Mouse (Mus musculus) midbrain, embryonic 11.5 days (tissue): ENCODE measurements around the gene Rbm20. TPM values are rescaled to one million over a fixed set of nuclear protein-coding genes. Genes with fewer than 3 reads are reported as not detected.
A peak's percentile ranks its signal among the peaks of the same experiment; 100 is the strongest.
"Not testable (repeated sequence)": the region's sequence is repeated elsewhere in the genome, so short reads cannot be mapped to it uniquely, and the experiment has no call there.

Experiments
- ATAC-seq: fragments of 200-750 bp; cut with Nextera tagmentation; 2 replicates; pipeline ENCODE4 v1.8.0; 2017; ENCODE audit warnings: moderate TSS enrichment, moderate library complexity; ENCODE audit not compliant: low FRiP score
- DNase-seq: peaks from one replicate; pipeline ENCODE4 v3.0.0; 2015; ENCODE audit warnings: low spot score; ENCODE audit errors: missing footprints
- H3K27ac ChIP-seq: fragments of 300-500 bp; sonication (generic); 2 replicates; pipeline ENCODE4 v1.5.1; 2014; ENCODE audit warnings: low read depth, low read length
- H3K27me3 ChIP-seq: fragments of 300-500 bp; sonication (generic); 2 replicates; pipeline ENCODE4 v1.6.1; 2014; ENCODE audit warnings: mild to moderate bottlenecking, low read length, moderate library complexity, mixed read lengths; ENCODE audit not compliant: control insufficient read depth, insufficient read depth
- H3K36me3 ChIP-seq: fragments of 300-500 bp; sonication (generic); 2 replicates; pipeline ENCODE4 v1.6.1; 2014; ENCODE audit warnings: mild to moderate bottlenecking, low read length, moderate library complexity, mixed read lengths; ENCODE audit not compliant: control insufficient read depth, insufficient read depth
- H3K4me1 ChIP-seq: fragments of 300-500 bp; sonication (generic); 2 replicates; pipeline ENCODE4 v1.6.1; 2014; ENCODE audit warnings: low read length; ENCODE audit not compliant: control insufficient read depth, insufficient read depth
- H3K4me2 ChIP-seq: fragments of 300-500 bp; sonication (generic); 2 replicates; pipeline ENCODE4 v1.6.1; 2014; ENCODE audit warnings: mild to moderate bottlenecking, moderate library complexity
- H3K4me3 ChIP-seq: fragments of 300-500 bp; sonication (generic); 2 replicates; pipeline ENCODE4 v1.5.1; 2014; ENCODE audit warnings: low read depth, low read length
- H3K9ac ChIP-seq: fragments of 300-500 bp; sonication (generic); 2 replicates; pipeline ENCODE4 v1.6.1; 2014; ENCODE audit warnings: low read length
- H3K9me3 ChIP-seq: fragments of 300-500 bp; sonication (generic); 2 replicates; pipeline ENCODE4 v1.6.1; 2016; ENCODE audit warnings: low read length; ENCODE audit not compliant: control insufficient read depth
- WGBS: fragments of 180-500 bp; shearing (Covaris S2); extraction: QIAGEN DNeasy Blood & Tissue Kit; methylation state at CpG from one replicate; pipeline ENCODE4 v1.1.7; 2014; 5-methylcytosine and 5-hydroxymethylcytosine counted together
- polyA plus RNA-seq: library from polyadenylated mRNA; unstranded; fragments of >200 nt; fragmentation: Nextera tagmentation; extraction: Ambion mirVana; gene quantifications from 2 replicates; pipeline ENCODE4 v1.2.1, GENCODE M21; 2014

Rbm20 gene
- polyA plus RNA-seq, 1 experiment from 2014 or later = 1.0 TPM

DNA sequence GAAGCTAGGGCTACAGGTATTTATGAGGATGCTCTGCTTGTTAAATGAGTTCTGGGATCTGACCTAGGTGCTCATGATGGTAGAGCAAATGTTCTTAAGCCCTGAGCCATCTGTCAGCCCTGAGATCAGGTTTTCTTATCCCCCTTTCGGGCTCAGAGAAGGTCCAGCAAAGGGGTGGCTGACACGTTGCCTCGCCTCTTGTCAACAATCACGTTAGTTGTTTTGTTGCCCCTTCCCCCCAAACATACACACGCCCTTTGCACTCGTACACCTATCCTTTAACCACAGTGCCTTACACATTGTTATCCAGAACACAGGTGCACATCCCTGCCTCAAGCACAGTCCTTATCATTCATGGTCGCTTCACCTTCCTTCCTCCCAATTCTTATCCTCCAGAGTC, 26.2 kb upstream of the Rbm20 start:
- peaks cover 6% of the 10 kb centered on the region for H3K36me3 ChIP-seq
- H3K4me3 ChIP-seq = no peak overlapping the region
- no peaks in the 10 kb centered on the region for H3K9me3 ChIP-seq
- H3K27ac ChIP-seq = no peak overlapping the region
- no peak for ATAC-seq
- H3K9ac ChIP-seq = no peak overlapping the region
- 92% methylated on average over 7 of the region's 7 CpGs for WGBS
- no peak overlapping the region for H3K4me2 ChIP-seq
- H3K4me1 ChIP-seq = peaks cover 5% of the 10 kb centered on the region; the same call in 1 of the 2 replicates
- no peak for DNase-seq
- no peaks in the 10 kb centered on the region for H3K27me3 ChIP-seq

DNA sequence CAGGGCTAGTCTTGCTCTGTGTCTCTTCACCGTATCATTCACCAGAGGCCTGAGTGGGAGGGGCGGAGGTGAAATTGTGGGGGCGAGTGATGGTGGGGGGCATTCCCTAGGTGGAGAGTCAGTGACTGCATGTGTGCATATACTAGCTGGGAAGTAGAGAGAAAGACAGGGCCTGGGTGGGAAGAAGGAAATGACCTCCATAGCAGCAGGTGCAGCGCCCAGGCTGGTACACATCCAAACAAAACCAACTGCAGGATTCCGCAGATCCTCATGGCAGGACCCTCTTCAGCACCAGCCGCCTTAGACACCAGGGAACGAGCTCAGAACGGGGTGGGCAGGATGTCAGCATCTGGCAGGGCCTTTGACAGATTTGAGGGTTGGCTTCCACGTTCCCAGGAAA, 24.8 kb upstream of the Rbm20 start:
- H3K27me3 ChIP-seq = no peaks in the 10 kb centered on the region
- H3K9me3 ChIP-seq = no peaks in the 10 kb centered on the region
- H3K9ac ChIP-seq = no peak overlapping the region
- no peak overlapping the region for H3K4me2 ChIP-seq
- ATAC-seq = no peak
- peaks cover 5% of the 10 kb centered on the region; the same call in 1 of the 2 replicates for H3K4me1 ChIP-seq
- H3K36me3 ChIP-seq = 0 out of 2 replicates have a peak, but pooled peaks cover 2% of the 10 kb centered on the region
- WGBS = 68% methylated on average over 9 of the region's 9 CpGs
- H3K27ac ChIP-seq = no peak overlapping the region
- no peak for DNase-seq
- no peak overlapping the region for H3K4me3 ChIP-seq

DNA sequence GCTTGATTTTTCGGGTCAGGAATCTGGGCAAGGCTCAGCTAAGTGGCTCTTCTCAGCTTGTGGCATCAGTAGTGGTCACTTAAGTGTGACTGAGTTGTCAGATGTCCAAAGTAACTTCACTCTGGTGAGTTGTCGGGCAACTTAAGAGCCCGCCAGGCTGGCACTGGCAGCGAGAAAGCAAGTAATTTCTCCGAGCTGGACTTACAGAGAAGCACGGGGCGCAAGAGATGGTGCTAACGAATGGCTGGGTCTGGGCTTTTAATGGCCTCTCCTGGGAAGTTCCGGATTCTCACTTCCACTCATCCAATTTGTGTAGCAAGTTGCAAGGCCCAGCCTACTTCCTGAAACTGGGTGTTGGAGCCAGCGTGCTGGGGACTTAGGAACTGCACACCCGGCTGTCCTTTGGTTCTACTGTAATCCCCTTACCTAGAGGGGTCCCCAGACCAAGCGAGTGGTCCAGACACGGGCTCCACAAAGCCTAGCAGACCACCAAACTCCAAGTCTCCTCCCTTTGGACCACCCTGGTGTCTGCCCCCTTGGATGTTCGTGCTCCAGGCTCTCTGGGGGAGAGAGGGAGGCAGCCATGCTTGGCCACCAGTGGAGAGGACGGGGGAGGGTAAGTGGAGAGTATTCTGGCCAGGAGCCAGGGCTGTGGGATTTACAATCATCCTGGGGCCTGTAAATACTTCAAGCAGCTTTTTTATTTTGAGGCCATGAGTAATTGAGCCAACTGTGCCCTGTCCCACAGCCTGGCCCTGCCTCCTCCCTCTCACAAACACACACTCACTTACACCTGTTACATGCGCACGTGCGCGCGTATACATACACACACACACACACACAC, 23.3 kb upstream of the Rbm20 start:
- no peak overlapping the region for H3K4me3 ChIP-seq
- 0 out of 2 replicates have a peak, but pooled peaks cover 2% of the 10 kb centered on the region for H3K36me3 ChIP-seq
- WGBS = 74% methylated on average over 20 of the region's 20 CpGs
- H3K4me1 ChIP-seq = peaks cover 5% of the 10 kb centered on the region; the same call in 1 of the 2 replicates
- no peaks in the 10 kb centered on the region for H3K27me3 ChIP-seq
- DNase-seq (no peak), ATAC-seq (peak; percentile 34; the same call in 1 of the 2 replicates)
- H3K4me2 ChIP-seq = no peak overlapping the region
- H3K27ac ChIP-seq = no peak overlapping the region
- H3K9ac ChIP-seq = no peak overlapping the region
- no peaks in the 10 kb centered on the region for H3K9me3 ChIP-seq

DNA sequence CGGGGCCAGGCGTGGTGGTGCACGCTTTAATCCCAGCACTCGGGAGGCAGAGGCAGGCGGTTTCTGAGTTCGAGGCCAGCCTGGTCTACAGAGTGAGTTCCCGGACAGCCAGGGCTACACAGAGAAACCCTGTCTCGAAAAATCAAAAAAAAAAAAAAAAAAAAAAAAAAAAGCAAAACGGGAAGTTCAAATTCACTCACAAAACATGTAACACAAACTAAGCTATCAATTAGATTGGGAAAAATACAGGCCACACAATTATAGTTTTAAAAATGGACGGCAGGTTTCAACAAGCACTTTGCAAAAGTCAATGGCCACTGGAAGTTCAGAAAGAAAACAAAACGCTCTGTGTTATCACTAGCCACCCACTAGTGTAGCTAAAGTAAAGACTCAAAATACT, 20.7 kb upstream of the Rbm20 start:
- H3K27me3 ChIP-seq, DNase-seq, ATAC-seq, H3K4me2 ChIP-seq, H3K4me3 ChIP-seq, H3K9ac ChIP-seq, H3K4me1 ChIP-seq, H3K9me3 ChIP-seq, H3K27ac ChIP-seq, H3K36me3 ChIP-seq: not testable (repeated sequence)
- WGBS = 94% methylated on average over 11 of the region's 11 CpGs

GRCm38 (mm10) chr19:53657437-53657836, 19.7 kb upstream of the Rbm20 start:
- no peaks in the 10 kb centered on the region for H3K36me3 ChIP-seq
- DNase-seq (no peak), ATAC-seq (no peak)

GRCm38 (mm10) chr19:53660722-53661420, 16.2 kb upstream of the Rbm20 start:
- H3K4me3 ChIP-seq = no peak overlapping the region
- no peak overlapping the region for H3K27ac ChIP-seq
- no peaks in the 10 kb centered on the region for H3K9me3 ChIP-seq
- H3K4me1 ChIP-seq = peaks cover 5% of the 10 kb centered on the region
- no peaks in the 10 kb centered on the region for H3K36me3 ChIP-seq
- WGBS = 88% methylated on average over 9 of the region's 9 CpGs
- H3K27me3 ChIP-seq = no peaks in the 10 kb centered on the region
- ATAC-seq (no peak), DNase-seq (no peak)
- H3K4me2 ChIP-seq = no peak overlapping the region
- H3K9ac ChIP-seq = no peak overlapping the region

More at GRCm38 (mm10) chr19:53657437-53657836, 19.7 kb upstream of the Rbm20 start:
- no peaks in the 10 kb centered on the region for H3K9me3 ChIP-seq
- H3K9ac ChIP-seq = no peak overlapping the region
- H3K4me1 ChIP-seq = peaks cover 7% of the 10 kb centered on the region
- no peak overlapping the region for H3K27ac ChIP-seq
- WGBS = 84% methylated on average over 5 of the region's 5 CpGs
- no peak overlapping the region for H3K4me3 ChIP-seq
- no peak overlapping the region for H3K4me2 ChIP-seq
- no peaks in the 10 kb centered on the region for H3K27me3 ChIP-seq

DNA sequence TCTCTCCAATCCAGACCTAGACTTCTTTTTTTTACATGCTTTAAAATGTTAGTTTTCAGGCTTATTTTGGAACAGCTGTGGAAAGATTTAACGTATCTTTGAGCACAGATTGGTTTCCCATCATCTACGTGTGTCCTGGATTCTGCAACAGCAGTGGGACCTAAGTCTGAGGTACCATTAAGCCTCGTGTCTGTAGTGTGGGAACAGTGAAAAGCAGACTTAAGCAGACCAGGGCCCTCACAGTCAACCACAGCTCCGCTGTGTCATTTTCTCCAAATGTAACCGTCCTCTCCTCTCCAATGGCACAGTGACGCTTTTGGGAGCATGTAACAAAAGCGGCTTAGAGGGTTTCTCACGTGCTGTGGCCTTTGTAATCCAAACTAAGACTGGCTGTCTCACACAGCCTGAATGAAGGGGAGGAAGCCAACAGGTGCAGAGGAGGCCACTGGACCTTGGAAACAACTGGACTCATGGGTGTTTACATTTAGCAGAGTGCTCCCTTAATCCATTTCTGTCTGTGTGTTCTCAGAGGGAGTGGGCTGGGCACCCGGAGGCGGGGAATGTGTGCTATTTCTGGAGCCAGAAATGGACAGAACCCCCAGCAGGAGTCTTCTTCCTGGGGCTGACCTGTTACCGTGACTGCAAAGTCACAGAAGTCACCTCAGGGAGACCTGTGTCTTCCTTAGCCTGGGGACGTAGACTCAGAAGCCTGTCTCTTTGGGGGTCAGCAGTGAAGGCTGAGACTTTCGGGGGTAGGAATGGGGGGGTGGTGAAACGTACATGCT, 15.0 kb upstream of the Rbm20 start:
- H3K4me3 ChIP-seq = no peak overlapping the region
- WGBS = 42% methylated on average over 14 of the region's 14 CpGs
- H3K27ac ChIP-seq = no peak overlapping the region
- H3K4me2 ChIP-seq = no peak overlapping the region
- no peaks in the 10 kb centered on the region for H3K27me3 ChIP-seq
- H3K9ac ChIP-seq = no peak overlapping the region
- no peaks in the 10 kb centered on the region for H3K36me3 ChIP-seq
- H3K4me1 ChIP-seq = peaks cover 5% of the 10 kb centered on the region
- DNase-seq (no peak), ATAC-seq (no peak; the same call in 1 of the 2 replicates)
- no peaks in the 10 kb centered on the region for H3K9me3 ChIP-seq

GRCm38 (mm10) chr19:53664831-53665230, 12.3 kb upstream of the Rbm20 start:
- Histone ChIP-seq H3K36me3 (no peaks in the 10 kb centered on the region), H3K4me2 (no peak overlapping the region), H3K27me3 (no peaks in the 10 kb centered on the region), H3K27ac (no peak overlapping the region), H3K4me1 (peaks cover 5% of the 10 kb centered on the region), H3K9me3 (no peaks in the 10 kb centered on the region), H3K9ac (no peak overlapping the region), H3K4me3 (no peak overlapping the region)
- ATAC-seq (no peak), DNase-seq (no peak)
- 94% methylated on average over 9 of the region's 9 CpGs for WGBS
